Mouse (Mus musculus) neural tube, embryonic 15.5 days (tissue): ENCODE measurements around the gene Gpx3. TPM values are rescaled to one million over a fixed set of nuclear protein-coding genes. Genes with fewer than 3 reads are reported as not detected.
A peak's percentile ranks its signal among the peaks of the same experiment; 100 is the strongest.

Source experiments
- ATAC-seq: fragments of 200-750 bp; cut with Nextera tagmentation; 2 replicates; pipeline ENCODE4 v1.8.0; 2017; ENCODE audit warnings: mild to moderate bottlenecking, moderate TSS enrichment, moderate library complexity; ENCODE audit not compliant: low FRiP score
- H3K27ac ChIP-seq: fragments of 300-500 bp; sonication (generic); replicated peaks from 2 replicates; pipeline ENCODE4 v1.5.1; 2015; ENCODE audit warnings: mild to moderate bottlenecking, inconsistent platforms
- H3K27me3 ChIP-seq: fragments of 300-500 bp; sonication (generic); replicated peaks from 2 replicates; pipeline ENCODE4 v1.6.1; 2015; ENCODE audit warnings: inconsistent platforms
- H3K36me3 ChIP-seq: fragments of 300-500 bp; sonication (generic); 2 replicates; pipeline ENCODE4 v1.6.1; 2015; ENCODE audit warnings: inconsistent platforms
- H3K4me1 ChIP-seq: fragments of 300-500 bp; sonication (generic); 2 replicates; pipeline ENCODE4 v1.6.1; 2015; ENCODE audit warnings: inconsistent platforms
- H3K4me2 ChIP-seq: fragments of 300-500 bp; sonication (generic); 2 replicates; pipeline ENCODE4 v1.6.1; 2015; ENCODE audit warnings: inconsistent platforms, mild to moderate bottlenecking, moderate library complexity
- H3K4me3 ChIP-seq: fragments of 300-500 bp; sonication (generic); replicated peaks from 2 replicates; pipeline ENCODE4 v1.5.1; 2015; ENCODE audit warnings: mild to moderate bottlenecking, inconsistent platforms
- H3K9ac ChIP-seq: fragments of 300-500 bp; sonication (generic); replicated peaks from 2 replicates; pipeline ENCODE4 v1.6.1; 2015; ENCODE audit warnings: mild to moderate bottlenecking, inconsistent platforms
- H3K9me3 ChIP-seq: fragments of 300-500 bp; sonication (generic); replicated peaks from 2 replicates; pipeline ENCODE4 v1.6.1; 2016; ENCODE audit warnings: inconsistent platforms
- WGBS: fragments of 180-500 bp; shearing (Covaris S2); methylation state at CpG from one replicate; pipeline ENCODE4 v1.1.7; 2015; ENCODE audit warnings: mixed read lengths; 5-methylcytosine and 5-hydroxymethylcytosine counted together
- polyA plus RNA-seq: library from polyadenylated mRNA; unstranded; fragments of >200 nt; fragmentation: Nextera tagmentation; extraction: Ambion mirVana; gene quantifications from 2 replicates; pipeline ENCODE4 v1.2.1, GENCODE M21; 2015

The Gpx3 gene
- polyA plus RNA-seq, 1 experiment from 2014 or later, result 69.2 TPM

DNA sequence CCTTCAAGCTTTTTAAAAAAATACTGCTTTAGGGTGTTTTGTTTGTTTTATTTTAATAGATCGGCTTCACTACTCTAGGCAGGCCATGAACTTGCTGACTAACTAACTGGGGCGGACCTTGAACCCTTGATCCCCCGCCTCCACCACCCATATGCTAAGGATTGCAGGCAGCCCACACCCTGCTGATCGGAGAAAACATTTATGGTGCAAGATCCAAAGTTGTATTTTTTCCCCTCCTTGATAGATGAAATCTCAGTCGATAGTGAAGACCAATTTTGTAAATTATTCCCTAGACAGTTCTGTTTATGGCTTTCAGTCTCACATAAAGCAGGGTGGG lies 35.2 kb upstream of the Gpx3 start:
- no peaks in the 10 kb centered on the region for H3K9me3 ChIP-seq
- peak overlapping the region; percentile 94 for H3K27ac ChIP-seq
- peak overlapping the region; percentile 95 for H3K4me3 ChIP-seq
- peak overlapping the region; percentile 97 for H3K9ac ChIP-seq
- H3K36me3 ChIP-seq, result peaks cover 25% of the 10 kb centered on the region
- under 1% methylated on average over 5 of the region's 5 CpGs for WGBS
- H3K27me3 ChIP-seq, result no peaks in the 10 kb centered on the region
- 0 out of 2 replicates have a peak, but pooled peaks have one; percentile 13 for ATAC-seq
- peak overlapping the region; percentile 70 for H3K4me2 ChIP-seq
- H3K4me1 ChIP-seq, result peaks cover 37% of the 10 kb centered on the region

- H3K4me1 ChIP-seq, result peaks cover 33% of the 10 kb centered on the region
- H3K36me3 ChIP-seq, result peaks cover 33% of the 10 kb centered on the region
- H3K9me3 ChIP-seq, result no peaks in the 10 kb centered on the region
- H3K4me3 ChIP-seq, result peak overlapping the region; percentile 95
- no peaks in the 10 kb centered on the region for H3K27me3 ChIP-seq
- 87% methylated on average over 3 of the region's 3 CpGs for WGBS
- peak overlapping the region; percentile 70 for H3K4me2 ChIP-seq
- ATAC-seq, result no peak
- no peak overlapping the region for H3K27ac ChIP-seq
- H3K9ac ChIP-seq, result no peak overlapping the region
Measured at GRCm38 (mm10) chr11:54867903-54868434, 34.3 kb upstream of the Gpx3 start.

GRCm38 (mm10) chr11:54868445-54868844 lies 33.8 kb upstream of the Gpx3 start:
- WGBS, result 81% methylated on average over 2 of the region's 2 CpGs
- Histone ChIP-seq H3K9ac (no peak overlapping the region), H3K36me3 (peaks cover 36% of the 10 kb centered on the region), H3K4me2 (peak overlapping the region; percentile 70), H3K9me3 (no peaks in the 10 kb centered on the region), H3K27ac (no peak overlapping the region), H3K27me3 (no peaks in the 10 kb centered on the region), H3K4me3 (no peak overlapping the region), H3K4me1 (peaks cover 31% of the 10 kb centered on the region)
- ATAC-seq, result no peak

- no peaks in the 10 kb centered on the region for H3K9me3 ChIP-seq
- WGBS, result 59% methylated on average over 3 of the region's 3 CpGs
- H3K4me3 ChIP-seq, result no peak overlapping the region
- H3K27ac ChIP-seq, result no peak overlapping the region
- H3K36me3 ChIP-seq, result peaks cover 45% of the 10 kb centered on the region
- peak overlapping the region; percentile 70; the same call in 1 of the 2 replicates for H3K4me2 ChIP-seq
- peak overlapping the region; percentile 14; the same call in 1 of the 2 replicates for H3K9ac ChIP-seq
- ATAC-seq, result no peak
- no peaks in the 10 kb centered on the region for H3K27me3 ChIP-seq
- H3K4me1 ChIP-seq, result peaks cover 31% of the 10 kb centered on the region
Measured at GRCm38 (mm10) chr11:54869318-54869717, 32.9 kb upstream of the Gpx3 start.

DNA sequence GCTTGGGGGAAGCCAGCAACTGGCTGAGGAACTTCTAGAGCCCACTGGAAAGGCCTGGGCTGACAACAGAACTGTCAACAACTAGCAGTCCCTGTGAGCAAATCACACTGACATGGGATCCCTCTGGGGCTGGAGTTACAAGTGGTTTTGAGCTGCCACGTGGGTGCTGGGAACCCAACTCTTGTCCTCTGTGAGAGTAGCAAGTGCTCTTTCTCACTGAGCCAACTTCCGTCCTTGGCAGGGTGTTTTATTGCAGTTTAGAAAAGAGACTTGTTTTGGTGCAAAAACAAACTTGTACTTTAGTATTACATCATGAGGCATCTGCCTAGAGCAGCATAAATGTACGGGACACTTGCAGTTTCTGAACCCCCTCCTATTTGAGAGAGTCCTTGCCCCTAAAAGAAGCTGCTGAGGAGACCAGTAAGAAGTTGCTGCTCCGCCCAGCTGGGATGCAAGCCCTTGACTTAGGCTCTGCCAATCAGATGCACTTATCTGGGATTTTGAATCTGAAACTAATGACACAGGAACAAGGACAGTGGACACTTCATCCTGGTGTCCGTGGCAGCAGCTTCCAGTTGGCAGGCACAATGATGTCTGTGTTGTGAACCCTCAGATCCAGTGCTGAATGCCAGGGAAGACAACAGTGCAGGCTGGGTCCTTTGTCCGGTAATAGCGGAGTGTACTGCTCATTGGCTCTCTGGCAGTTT lies 30.3 kb upstream of the Gpx3 start:
- Histone ChIP-seq H3K36me3 (peaks cover 46% of the 10 kb centered on the region), H3K27ac (peak overlapping the region; percentile 9)

DNA sequence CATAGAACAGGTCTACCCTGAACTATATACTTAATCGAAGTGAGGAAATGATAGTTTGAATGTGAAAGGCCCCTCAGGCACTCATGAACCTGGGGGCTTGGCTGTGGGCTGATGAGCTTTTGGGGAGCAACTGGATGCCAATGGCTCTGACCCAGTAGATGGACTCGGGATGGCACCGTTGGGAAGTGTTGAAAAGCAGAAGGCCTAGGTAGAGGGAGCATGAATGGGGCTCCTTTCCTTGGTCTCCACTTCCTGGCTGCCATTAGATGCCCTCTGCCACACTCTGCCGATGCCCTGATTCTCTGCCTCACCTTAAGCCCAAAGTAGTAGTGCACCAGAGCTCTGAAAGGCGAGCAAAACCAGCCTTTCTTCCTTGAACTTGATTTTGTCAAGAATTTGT lies 26.2 kb upstream of the Gpx3 start:
- H3K27ac ChIP-seq, result no peak overlapping the region
- H3K9me3 ChIP-seq, result no peaks in the 10 kb centered on the region
- 96% methylated on average over 5 of the region's 5 CpGs for WGBS
- H3K4me2 ChIP-seq, result no peak overlapping the region
- H3K27me3 ChIP-seq, result no peaks in the 10 kb centered on the region
- H3K4me3 ChIP-seq, result no peak overlapping the region
- no peaks in the 10 kb centered on the region for H3K4me1 ChIP-seq
- no peak overlapping the region for H3K9ac ChIP-seq
- ATAC-seq, result no peak
- peaks cover 31% of the 10 kb centered on the region for H3K36me3 ChIP-seq

More for the DNA sequence above, 30.3 kb upstream of the Gpx3 start:
- no peaks in the 10 kb centered on the region for H3K27me3 ChIP-seq
- 63% methylated on average over 7 of the region's 7 CpGs for WGBS
- H3K4me3 ChIP-seq, result no peak overlapping the region
- ATAC-seq, result no peak
- H3K4me2 ChIP-seq, result no peak overlapping the region
- H3K9me3 ChIP-seq, result no peaks in the 10 kb centered on the region
- H3K4me1 ChIP-seq, result peaks cover 26% of the 10 kb centered on the region
- H3K9ac ChIP-seq, result no peak overlapping the region

GRCm38 (mm10) chr11:54878893-54879292 lies 23.4 kb upstream of the Gpx3 start:
- Histone ChIP-seq H3K9ac (no peak overlapping the region), H3K27ac (no peak overlapping the region), H3K4me3 (no peak overlapping the region), H3K9me3 (no peaks in the 10 kb centered on the region), H3K36me3 (peaks cover 6% of the 10 kb centered on the region), H3K4me2 (no peak overlapping the region), H3K4me1 (no peaks in the 10 kb centered on the region), H3K27me3 (no peaks in the 10 kb centered on the region)
- ATAC-seq, result no peak
- 87% methylated on average over 6 of the region's 6 CpGs for WGBS

- Histone ChIP-seq H3K9me3 (no peaks in the 10 kb centered on the region), H3K36me3 (peaks cover under 1% of the 10 kb centered on the region; the same call in 1 of the 2 replicates), H3K27me3 (no peaks in the 10 kb centered on the region), H3K9ac (no peak overlapping the region), H3K4me3 (no peak overlapping the region), H3K27ac (no peak overlapping the region), H3K4me2 (no peak overlapping the region), H3K4me1 (no peaks in the 10 kb centered on the region)
- ATAC-seq, result no peak; the same call in 1 of the 2 replicates
- 39% methylated on average over 4 of the region's 4 CpGs for WGBS
Measured at GRCm38 (mm10) chr11:54879434-54879833, 22.8 kb upstream of the Gpx3 start.

GRCm38 (mm10) chr11:54879922-54880321 lies 22.3 kb upstream of the Gpx3 start:
- Histone ChIP-seq H3K9ac (no peak overlapping the region), H3K27me3 (no peaks in the 10 kb centered on the region), H3K4me3 (no peak overlapping the region), H3K9me3 (no peaks in the 10 kb centered on the region), H3K36me3 (no peaks in the 10 kb centered on the region), H3K27ac (no peak overlapping the region), H3K4me1 (no peaks in the 10 kb centered on the region; the same call in 1 of the 2 replicates), H3K4me2 (no peak overlapping the region)
- no peak for ATAC-seq
- WGBS, result 86% methylated on average over 10 of the region's 10 CpGs

- Histone ChIP-seq H3K4me3 (no peak overlapping the region), H3K36me3 (no peaks in the 10 kb centered on the region), H3K27ac (no peak overlapping the region), H3K9ac (no peak overlapping the region), H3K27me3 (no peaks in the 10 kb centered on the region), H3K4me1 (no peaks in the 10 kb centered on the region; the same call in 1 of the 2 replicates), H3K4me2 (no peak overlapping the region), H3K9me3 (no peaks in the 10 kb centered on the region)
- 16% methylated on average over 2 of the region's 2 CpGs for WGBS
- no peak for ATAC-seq
Measured at GRCm38 (mm10) chr11:54881051-54881474, 21.2 kb upstream of the Gpx3 start.

GRCm38 (mm10) chr11:54882671-54883070 lies 19.6 kb upstream of the Gpx3 start:
- H3K27me3 ChIP-seq, result no peaks in the 10 kb centered on the region
- no peak for ATAC-seq
- no peak overlapping the region for H3K9ac ChIP-seq
- no peaks in the 10 kb centered on the region; the same call in 1 of the 2 replicates for H3K4me1 ChIP-seq
- no peak overlapping the region for H3K4me3 ChIP-seq
- no peak overlapping the region for H3K4me2 ChIP-seq
- H3K9me3 ChIP-seq, result no peaks in the 10 kb centered on the region
- H3K27ac ChIP-seq, result no peak overlapping the region
- no peaks in the 10 kb centered on the region for H3K36me3 ChIP-seq
- 50% methylated on average over 8 of the region's 8 CpGs for whole genome bisulfite sequencing

GRCm38 (mm10) chr11:54884197-54884828 lies 17.9 kb upstream of the Gpx3 start:
- Histone ChIP-seq H3K4me3 (no peak overlapping the region), H3K36me3 (no peaks in the 10 kb centered on the region), H3K4me1 (no peaks in the 10 kb centered on the region; the same call in 1 of the 2 replicates), H3K9me3 (no peaks in the 10 kb centered on the region), H3K27ac (no peak overlapping the region), H3K9ac (no peak overlapping the region), H3K4me2 (no peak overlapping the region), H3K27me3 (no peaks in the 10 kb centered on the region)
- ATAC-seq, result no peak
- WGBS, result 70% methylated on average over 5 of the region's 5 CpGs
